26 mouse cellular contexts compared by ENCODE assay signal in genomic region chr7:143031816-143032215, GRCm38 (mm10). TPM values are rescaled to one million over a fixed set of nuclear protein-coding genes. Genes with fewer than 3 reads are reported as not detected.
DNase-seq lines count a peak whose midpoint lies in the region; ATAC-seq lines count a peak whose summit lies in the region.
"Had no signal": no experiment of that assay in that cellular context is flagged by ENCODE, and none has a peak within 500 bp of the region (broad histone marks: within the 10 kb centered on the region; RNA-seq: fewer than 3 reads in every experiment).

No protein-coding gene starts in this region.

- no peak overlapping the region for H3K4me3 ChIP-seq in heart, embryonic 13.5 days
- no peak overlapping the region for H3K4me3 ChIP-seq in intestine, embryonic 16.5 days (ENCODE audit: low read length)
- H3K4me3 ChIP-seq: intestine, embryonic 15.5 days; layer of hippocampus, adult 2 months; midbrain, embryonic 15.5 days; neural tube, embryonic 12.5 days had no signal

- peak overlapping the region; percentile 74 for H3K27ac ChIP-seq in heart, embryonic 13.5 days (replicated peaks)
- no peak overlapping the region for H3K27ac ChIP-seq in intestine, embryonic 16.5 days (ENCODE audit: low read length)
- H3K27ac ChIP-seq: hindbrain, embryonic 14.5 days; intestine, embryonic 15.5 days; layer of hippocampus, adult 2 months; midbrain, embryonic 15.5 days; neural tube, embryonic 12.5 days had no signal

- no peak for ATAC-seq in heart, embryonic 13.5 days (ENCODE audit: extremely low read depth, insufficient number of reproducible peaks, low FRiP score, low TSS enrichment)
- no peak for ATAC-seq in inflammation-experienced regulatory T-cells, adult 6 months
- ATAC-seq in intestine, embryonic 16.5 days = no peak
- ATAC-seq: forebrain, embryonic 14.5 days; intestine, embryonic 15.5 days; midbrain, embryonic 15.5 days had no signal

- peak; percentile 48 for DNase-seq in adrenal gland, postnatal 14 days
- DNase-seq in adrenal gland, postnatal 10 days = no peak
- DNase-seq in heart, postnatal 25 days (ENCODE audit: low spot score) = no peak
- DNase-seq in 3T3-L1 (ENCODE audit: low read depth, low spot score) (peak; percentile 85), adipocyte (ENCODE audit: low spot score) (peak; percentile 69)
- DNase-seq: cerebellum, adult 2 months; cerebellum, postnatal 36 days; embryo, embryonic 11 days; gastrocnemius, postnatal 10 days; kidney, adult 9 months; kidney, postnatal 14 days; layer of hippocampus, postnatal 36 days; lung, postnatal 14 days; right cerebral cortex, postnatal 25 days; spleen, adult 18-20 months had no signal

- 39% methylated on average over 1 of the region's 1 CpGs for WGBS in heart, embryonic 13.5 days
- WGBS in intestine, embryonic 16.5 days = 73% methylated on average over 1 of the region's 1 CpGs

- no peak overlapping the region for H3K4me2 ChIP-seq in heart, embryonic 13.5 days
- H3K4me2 ChIP-seq in intestine, embryonic 16.5 days (ENCODE audit: low read depth, low read length) = no peak overlapping the region
- H3K4me2 ChIP-seq: hindbrain, embryonic 14.5 days; intestine, embryonic 15.5 days; midbrain, embryonic 15.5 days; neural tube, embryonic 12.5 days had no signal

- no peak overlapping the region for H3K9ac ChIP-seq in heart, embryonic 13.5 days
- no peak overlapping the region for H3K9ac ChIP-seq in intestine, embryonic 16.5 days (ENCODE audit: low read depth, low read length)
- H3K9ac ChIP-seq: hindbrain, embryonic 14.5 days; intestine, embryonic 15.5 days; midbrain, embryonic 15.5 days; neural tube, embryonic 12.5 days had no signal

- H3K9me3 ChIP-seq in heart, embryonic 13.5 days = no peaks in the 10 kb centered on the region
- H3K9me3 ChIP-seq in intestine, embryonic 16.5 days (ENCODE audit: control insufficient read depth, low read length) = no peaks in the 10 kb centered on the region
- H3K9me3 ChIP-seq: G1E; intestine, embryonic 15.5 days; midbrain, embryonic 15.5 days; neural tube, embryonic 12.5 days had no signal

- no peaks in the 10 kb centered on the region for H3K27me3 ChIP-seq in heart, embryonic 13.5 days (replicated peaks)
- H3K27me3 ChIP-seq in intestine, embryonic 16.5 days (replicated peaks; ENCODE audit: control insufficient read depth, insufficient read depth, low read length) = no peaks in the 10 kb centered on the region
- H3K27me3 ChIP-seq: CH12.LX; intestine, embryonic 15.5 days; midbrain, embryonic 15.5 days; neural tube, embryonic 12.5 days had no signal

- intact Hi-C loops in heart, postnatal 25 days (cut with DNase I) = no loop called here

- H3K36me3 ChIP-seq in heart, embryonic 13.5 days = peaks cover 30% of the 10 kb centered on the region
- H3K36me3 ChIP-seq in intestine, embryonic 16.5 days (ENCODE audit: control insufficient read depth, insufficient read depth, low read length) = no peaks in the 10 kb centered on the region
- H3K36me3 ChIP-seq: intestine, embryonic 15.5 days; midbrain, embryonic 15.5 days; neural tube, embryonic 12.5 days had no signal

- peaks cover 36% of the 10 kb centered on the region for H3K4me1 ChIP-seq in heart, embryonic 13.5 days
- no peaks in the 10 kb centered on the region for H3K4me1 ChIP-seq in intestine, embryonic 16.5 days (ENCODE audit: control insufficient read depth, insufficient read depth, low read length)
- H3K4me1 ChIP-seq: intestine, embryonic 15.5 days; midbrain, embryonic 15.5 days; neural tube, embryonic 12.5 days had no signal

RNA-seq across cellular contexts. Expression of gene Cd81, which starts 20.7 kb away (rescaled TPM):
- 536 and 561 TPM in 2 replicates for total RNA-seq in adrenal gland, postnatal 14 days (2021)
- 100 to 1,000 TPM; 499 to 511 TPM for total RNA-seq in adrenal gland, postnatal 10 days (2021)
- polyA plus RNA-seq in heart, embryonic 13.5 days (2015; fragmentation: Nextera tagmentation; extraction: Ambion mirVana) = 750 and 845 TPM in 2 replicates
- 100 to 1,000 TPM; 424 to 455 TPM for total RNA-seq in heart, postnatal 25 days (2021)
- polyA plus RNA-seq in inflammation-experienced regulatory T-cells, adult 6 months (2017; shearing (Covaris generic)) = 100 to 1,000 TPM; 237 to 292 (median 262) TPM
- polyA plus RNA-seq in intestine, embryonic 16.5 days (2015; fragmentation: Nextera tagmentation; extraction: Ambion mirVana) = 391 and 421 TPM in 2 replicates

RNA-seq across cellular contexts. Expression of gene Tspan32, which starts 27.0 kb away (rescaled TPM):
- total RNA-seq in adrenal gland, postnatal 14 days (2021) = 2.0 and 8.6 TPM in 2 replicates
- 1 to 10 TPM; 2.2 to 3.4 TPM for total RNA-seq in adrenal gland, postnatal 10 days (2021)
- 4.9 and 5.9 TPM in 2 replicates for polyA plus RNA-seq in heart, embryonic 13.5 days (2015; fragmentation: Nextera tagmentation; extraction: Ambion mirVana)
- total RNA-seq in heart, postnatal 25 days (2021) = 1 to 10 TPM in 1 of 2 experiments, under 1 TPM in 1; 0.34 to 1.5 TPM
- polyA plus RNA-seq in inflammation-experienced regulatory T-cells, adult 6 months (2017; shearing (Covaris generic)) = 100 to 1,000 TPM; 280 to 663 (median 591) TPM
- polyA plus RNA-seq in intestine, embryonic 16.5 days (2015; fragmentation: Nextera tagmentation; extraction: Ambion mirVana) = 2.4 and 3.1 TPM in 2 replicates

RNA-seq across cellular contexts. Expression of gene Tssc4, which starts 37.2 kb away (rescaled TPM):
- 32.2 and 33.3 TPM in 2 replicates for total RNA-seq in adrenal gland, postnatal 14 days (2021)
- total RNA-seq in adrenal gland, postnatal 10 days (2021) = 10 to 100 TPM; 26.9 to 31.2 TPM
- polyA plus RNA-seq in heart, embryonic 13.5 days (2015; fragmentation: Nextera tagmentation; extraction: Ambion mirVana) = 58.2 and 60.7 TPM in 2 replicates
- 10 to 100 TPM; 13.8 to 19.6 TPM for total RNA-seq in heart, postnatal 25 days (2021)
- 10 to 100 TPM; 35.5 to 40.4 (median 37.4) TPM for polyA plus RNA-seq in inflammation-experienced regulatory T-cells, adult 6 months (2017; shearing (Covaris generic))
- polyA plus RNA-seq in intestine, embryonic 16.5 days (2015; fragmentation: Nextera tagmentation; extraction: Ambion mirVana) = 67.9 and 74.7 TPM in 2 replicates

Comparison
In these comparisons a context has a peak if more than half of its experiments do, and no peak if none do; other contexts are left out.
1. DNase-seq: peak in adrenal gland, postnatal 14 days (single experiment), 3T3-L1 (single experiment) and adipocyte (single experiment); none in adrenal gland, postnatal 10 days (single experiment) and heart, postnatal 25 days (single experiment).